Mouse (Mus musculus) G1E (cell line): Measurements from ENCODE around the gene Atp4a. TPM values are rescaled to one million over a fixed set of nuclear protein-coding genes. Genes with fewer than 3 reads are reported as not detected.
A peak's percentile ranks its signal among the peaks of the same experiment; 100 is the strongest.

Source experiments
- ATAC-seq: 2 replicates; pipeline ENCODE4 v1.8.0; 2016; ENCODE audit warnings: mild to moderate bottlenecking; ENCODE audit not compliant: insufficient number of reproducible peaks, poor library complexity, low FRiP score, severe bottlenecking; ENCODE audit errors: extremely low read depth
- DNase-seq: peaks from one replicate; pipeline ENCODE4 v3.0.0; 2012; ENCODE audit warnings: low spot score
- H3K27me3 ChIP-seq: 2 replicates; pipeline ENCODE4 v1.6.1; 2012; ENCODE audit warnings: mild to moderate bottlenecking, low read length, inconsistent platforms; ENCODE audit not compliant: insufficient read depth
- H3K36me3 ChIP-seq: replicated peaks from 2 replicates; pipeline ENCODE3; 2012; ENCODE audit warnings: mild to moderate bottlenecking, inconsistent platforms
- H3K4me1 ChIP-seq: 2 replicates; pipeline ENCODE4 v1.6.1; 2012; ENCODE audit warnings: low read depth, low read length, inconsistent platforms, mixed read lengths; ENCODE audit not compliant: insufficient read depth
- H3K4me3 ChIP-seq: 2 replicates; pipeline ENCODE4 v1.5.1; 2012; ENCODE audit warnings: low read depth, mild to moderate bottlenecking, inconsistent platforms, low read length, moderate library complexity, mixed read lengths
- H3K9me3 ChIP-seq: replicated peaks from 2 replicates; pipeline ENCODE4 v1.6.1; 2012; ENCODE audit warnings: inconsistent platforms
- CTCF ChIP-seq: IDR thresholded peaks from 2 replicates; pipeline ENCODE4 v1.5.1; 2012; ENCODE audit warnings: low read depth, low read length, inconsistent platforms, mixed read lengths
- GATA1 ChIP-seq: IDR thresholded peaks from 2 replicates; pipeline ENCODE4 v1.6.1; 2012; ENCODE audit warnings: borderline replicate concordance, low read length, inconsistent platforms, mixed read lengths
- GATA2 ChIP-seq: IDR thresholded peaks from 2 replicates; pipeline ENCODE4 v1.6.1; 2012; ENCODE audit warnings: low read depth, low read length, inconsistent platforms, borderline replicate concordance
- POLR2AphosphoS5 ChIP-seq: IDR thresholded peaks from 2 replicates; pipeline ENCODE4 v1.6.1; 2012; ENCODE audit warnings: low read depth, low read length, inconsistent platforms; ENCODE audit not compliant: insufficient replicate concordance
- TAL1 ChIP-seq: conservative IDR thresholded peaks from 2 replicates; pipeline ENCODE4 v1.6.1; 2012; ENCODE audit warnings: low read depth, low read length, inconsistent platforms, mixed read lengths
- polyA plus RNA-seq: library from polyadenylated mRNA; stranded (reverse); fragments of >175 nt; gene quantifications from 2 replicates; pipeline ENCODE4 v1.2.3, GENCODE M21; 2012
- total RNA-seq, 2 experiments: library from RNA; stranded (forward) in 1 of 2; stranded (reverse) in 1 of 2; fragments of 200-1000 nt in 1 of 2; fragments of >200 nt in 1 of 2; fragmentation: Nextera tagmentation in 1 of 2; gene quantifications; 2 replicates each; pipeline ENCODE4 v1.2.3; 2014 to 2017

The Atp4a gene
- total and polyA plus RNA-seq, 3 experiments: 0.05 TPM; not detected in 2

GRCm38 (mm10) chr7:30717006-30717715 is 5.2 kb downstream of the Atp4a start:
- ATAC-seq: no peak
- DNase-seq: no peak
- Histone ChIP-seq H3K36me3 (no peaks in the 10 kb centered on the region), H3K4me1 (peaks cover 4% of the 10 kb centered on the region; the same call in 1 of the 2 replicates), H3K4me3 (peak overlapping the region; percentile 14; the same call in 1 of the 2 replicates), H3K9me3 (no peaks in the 10 kb centered on the region), H3K27me3 (peaks cover 28% of the 10 kb centered on the region; the same call in 1 of the 2 replicates)
- TF ChIP-seq TAL1: no peak
- no peak for TF ChIP-seq GATA1
- TF ChIP-seq CTCF: no peak
- no peak for TF ChIP-seq POLR2AphosphoS5
- TF ChIP-seq GATA2: no peak

- peaks cover 31% of the 10 kb centered on the region; the same call in 1 of the 2 replicates for H3K27me3 ChIP-seq
These were observed 5.7 kb downstream of the Atp4a start for GRCm38 (mm10) chr7:30717716-30718046.

GRCm38 (mm10) chr7:30719669-30720068 is 7.7 kb downstream of the Atp4a start:
- peaks cover 3% of the 10 kb centered on the region for H3K36me3 ChIP-seq
- no peak for ATAC-seq
- peaks cover 4% of the 10 kb centered on the region; the same call in 1 of the 2 replicates for H3K4me1 ChIP-seq
- peaks cover 28% of the 10 kb centered on the region; the same call in 1 of the 2 replicates for H3K27me3 ChIP-seq
- no peaks in the 10 kb centered on the region for H3K9me3 ChIP-seq
- TF ChIP-seq CTCF (no peak), GATA1 (no peak), GATA2 (no peak), POLR2AphosphoS5 (no peak), TAL1 (no peak)
- H3K4me3 ChIP-seq: no peak overlapping the region
- no peak for DNase-seq

More at GRCm38 (mm10) chr7:30717716-30718046, 5.7 kb downstream of the Atp4a start:
- DNase-seq (no peak), ATAC-seq (no peak)
- H3K4me1 ChIP-seq: peaks cover 4% of the 10 kb centered on the region; the same call in 1 of the 2 replicates
- TF ChIP-seq GATA1: no peak
- no peak for TF ChIP-seq POLR2AphosphoS5
- no peak for TF ChIP-seq GATA2
- no peak for TF ChIP-seq CTCF
- no peak for TF ChIP-seq TAL1
- H3K4me3 ChIP-seq: peak overlapping the region; percentile 14; the same call in 1 of the 2 replicates
- no peaks in the 10 kb centered on the region for H3K9me3 ChIP-seq
- H3K36me3 ChIP-seq: no peaks in the 10 kb centered on the region

GRCm38 (mm10) chr7:30721286-30721685 is 9.3 kb downstream of the Atp4a start:
- no peak for ATAC-seq
- Histone ChIP-seq H3K4me3 (no peak overlapping the region), H3K27me3 (peaks cover 26% of the 10 kb centered on the region; the same call in 1 of the 2 replicates)

GRCm38 (mm10) chr7:30723274-30723953 is 11.4 kb downstream of the Atp4a start:
- no peaks in the 10 kb centered on the region for H3K9me3 ChIP-seq
- H3K27me3 ChIP-seq: peaks cover 17% of the 10 kb centered on the region; the same call in 1 of the 2 replicates
- ATAC-seq (no peak), DNase-seq (no peak)
- H3K36me3 ChIP-seq: peaks cover 38% of the 10 kb centered on the region
- H3K4me3 ChIP-seq: no peak overlapping the region
- peaks cover 23% of the 10 kb centered on the region for H3K4me1 ChIP-seq
- no peak for TF ChIP-seq GATA1
- TF ChIP-seq GATA2: no peak
- TF ChIP-seq CTCF: no peak
- no peak for TF ChIP-seq POLR2AphosphoS5
- no peak for TF ChIP-seq TAL1

More at GRCm38 (mm10) chr7:30721286-30721685, 9.3 kb downstream of the Atp4a start:
- TF ChIP-seq TAL1: no peak
- TF ChIP-seq CTCF: no peak
- TF ChIP-seq GATA1: no peak
- TF ChIP-seq POLR2AphosphoS5: no peak
- TF ChIP-seq GATA2: no peak
- Histone ChIP-seq H3K36me3 (peaks cover 17% of the 10 kb centered on the region), H3K9me3 (no peaks in the 10 kb centered on the region), H3K4me1 (peaks cover 13% of the 10 kb centered on the region)
- no peak for DNase-seq

- Histone ChIP-seq H3K27me3 (no peaks in the 10 kb centered on the region), H3K4me3 (peak overlapping the region; percentile 83), H3K9me3 (no peaks in the 10 kb centered on the region), H3K4me1 (peaks cover 49% of the 10 kb centered on the region), H3K36me3 (peaks cover 66% of the 10 kb centered on the region)
- no peak for ATAC-seq
- TF ChIP-seq TAL1 (no peak), GATA1 (no peak), GATA2 (no peak), CTCF (no peak), POLR2AphosphoS5 (no peak)
- DNase-seq: peak; percentile 16
These were observed 16.2 kb downstream of the Atp4a start for GRCm38 (mm10) chr7:30728214-30728613.
